Mouse (Mus musculus): ENCODE data around the gene Atp11c.

DNA sequence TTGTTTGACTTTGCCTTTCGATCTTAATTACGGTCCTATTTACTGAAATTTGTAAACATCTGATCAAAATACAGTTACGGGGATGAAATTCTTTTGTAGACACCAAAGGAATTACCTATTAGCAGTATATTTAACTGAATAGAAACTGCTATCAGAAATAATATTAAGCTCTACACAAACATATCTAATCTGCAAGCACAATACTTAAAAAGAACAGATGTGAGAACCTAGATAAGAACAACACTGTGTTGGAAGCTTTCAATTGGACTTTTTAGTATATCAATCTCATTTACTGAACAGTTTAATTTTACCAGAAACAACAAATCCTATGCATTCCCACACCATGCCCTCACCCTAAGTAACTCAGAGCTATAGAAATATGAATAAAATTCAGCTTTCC, 262.8 kb downstream of the Atp11c start:
- TF ChIP-seq CTCF (IDR thresholded peaks at IDR 0.05) (no peak), EP300 (IDR thresholded peaks at IDR 0.05) (no peak)

All from lung, postnatal 0 days (tissue).